Comparison of ENCODE assay signal across 23 mouse cellular contexts in genomic region chr9:103577731-103578130, GRCm38 (mm10).
DNase-seq lines count a peak whose midpoint lies in the region; ATAC-seq and TF ChIP-seq lines count a peak whose summit lies in the region.
"Had no signal": no experiment of that assay in that cellular context is flagged by ENCODE, and none has a peak within 500 bp of the region (broad histone marks: within the 10 kb centered on the region; RNA-seq: fewer than 3 reads in every experiment).

No protein-coding gene starts in this region.

- TF ChIP-seq CTCF in cerebellum, adult 2 months (IDR thresholded peaks at IDR 0.05; ENCODE audit: borderline replicate concordance, insufficient read depth, low read depth, low read length) = no peak
- TF ChIP-seq CTCF in hindbrain, postnatal 0 days (IDR thresholded peaks at IDR 0.05; ENCODE audit: low read depth) = no peak
- no peak for TF ChIP-seq CTCF in liver, adult 2 months (IDR thresholded peaks at IDR 0.05; ENCODE audit: low read depth, low read length)

- no peak overlapping the region for H3K4me2 ChIP-seq in hindbrain, postnatal 0 days (ENCODE audit: low read depth, low read length)
- H3K4me2 ChIP-seq in hindbrain, embryonic 13.5 days = no peak overlapping the region
- no peak overlapping the region for H3K4me2 ChIP-seq in liver, embryonic 12.5 days
- H3K4me2 ChIP-seq: embryonic facial prominence, embryonic 12.5 days; embryonic facial prominence, embryonic 15.5 days; heart, embryonic 11.5 days; hindbrain, embryonic 12.5 days had no signal

- H3K79me2 ChIP-seq in liver, adult 2 months (ENCODE audit: control insufficient read depth, insufficient read depth, low read length) = no peaks in the 10 kb centered on the region

- H3K36me3 ChIP-seq in hindbrain, postnatal 0 days (ENCODE audit: insufficient read depth, low read length) = no peaks in the 10 kb centered on the region
- no peaks in the 10 kb centered on the region for H3K36me3 ChIP-seq in hindbrain, embryonic 13.5 days
- H3K36me3 ChIP-seq in liver, adult 2 months (ENCODE audit: control insufficient read depth, insufficient read depth, low read length) = no peaks in the 10 kb centered on the region
- no peaks in the 10 kb centered on the region for H3K36me3 ChIP-seq in liver, embryonic 12.5 days
- H3K36me3 ChIP-seq: embryonic facial prominence, embryonic 12.5 days; embryonic facial prominence, embryonic 15.5 days; hindbrain, embryonic 12.5 days had no signal

- H3K9ac ChIP-seq in hindbrain, postnatal 0 days (replicated peaks; ENCODE audit: low read length) = no peak overlapping the region
- H3K9ac ChIP-seq in hindbrain, embryonic 13.5 days = no peak overlapping the region
- H3K9ac ChIP-seq in liver, adult 2 months (ENCODE audit: low read depth, low read length) = no peak overlapping the region
- no peak overlapping the region for H3K9ac ChIP-seq in liver, embryonic 12.5 days
- H3K9ac ChIP-seq: embryonic facial prominence, embryonic 12.5 days; embryonic facial prominence, embryonic 15.5 days; forebrain, postnatal 0 days; hindbrain, embryonic 12.5 days had no signal

- H3K27me3 ChIP-seq in cerebellum, adult 2 months (ENCODE audit: control insufficient read depth, insufficient read depth, low read length) = no peaks in the 10 kb centered on the region
- no peaks in the 10 kb centered on the region for H3K27me3 ChIP-seq in hindbrain, postnatal 0 days (ENCODE audit: insufficient read depth, low read length)
- no peaks in the 10 kb centered on the region for H3K27me3 ChIP-seq in hindbrain, embryonic 13.5 days
- H3K27me3 ChIP-seq in liver, adult 2 months (ENCODE audit: control insufficient read depth, insufficient read depth, low read length) = no peaks in the 10 kb centered on the region
- no peaks in the 10 kb centered on the region for H3K27me3 ChIP-seq in liver, embryonic 12.5 days (replicated peaks)
- H3K27me3 ChIP-seq: embryonic facial prominence, embryonic 12.5 days; embryonic facial prominence, embryonic 15.5 days; hindbrain, embryonic 12.5 days had no signal

- peak; percentile 68 to 71 for DNase-seq in cerebellum, adult 2 months
- DNase-seq in cerebellum, adult 11 months = no peak
- peak; percentile 25 for DNase-seq in hindbrain, postnatal 0 days (ENCODE audit: low spot score)
- peak; percentile 11 for DNase-seq in liver, adult 2 months (ENCODE audit: extremely low read depth, low read depth, low spot score)
- DNase-seq in cerebellum, postnatal 25 days = peak; percentile 61 to 64
- DNase-seq in kidney, adult 18-20 months = no peak
- DNase-seq: adrenal gland, adult 2 months; adrenal gland, postnatal 14 days; forebrain, postnatal 0 days; gastrocnemius, adult 2 months; gastrocnemius, postnatal 14 days; heart, adult 11 months had no signal

- WGBS in cerebellum, adult 2 months = 15% methylated on average over 4 of the region's 4 CpGs
- WGBS in hindbrain, postnatal 0 days = 44% methylated on average over 4 of the region's 4 CpGs
- 66% methylated on average over 4 of the region's 4 CpGs for WGBS in hindbrain, embryonic 13.5 days
- 75% methylated on average over 4 of the region's 4 CpGs for WGBS in liver, adult 2 months
- 57% methylated on average over 4 of the region's 4 CpGs for WGBS in liver, embryonic 12.5 days (ENCODE audit: insufficient replicate concordance)

- no peaks in the 10 kb centered on the region for H3K9me3 ChIP-seq in hindbrain, postnatal 0 days (ENCODE audit: low read length)
- H3K9me3 ChIP-seq in hindbrain, embryonic 13.5 days = no peaks in the 10 kb centered on the region
- no peaks in the 10 kb centered on the region for H3K9me3 ChIP-seq in liver, embryonic 12.5 days (replicated peaks)
- H3K9me3 ChIP-seq: embryonic facial prominence, embryonic 12.5 days; embryonic facial prominence, embryonic 15.5 days; hindbrain, embryonic 12.5 days had no signal

- no peak overlapping the region for H3K4me3 ChIP-seq in cerebellum, adult 2 months (replicated peaks; ENCODE audit: insufficient read depth, low read depth, low read length)
- no peak overlapping the region for H3K4me3 ChIP-seq in hindbrain, postnatal 0 days (ENCODE audit: low read length)
- no peak overlapping the region for H3K4me3 ChIP-seq in hindbrain, embryonic 13.5 days
- H3K4me3 ChIP-seq in liver, adult 2 months (ENCODE audit: insufficient read depth, low read depth, low read length) = no peak overlapping the region
- H3K4me3 ChIP-seq in liver, embryonic 12.5 days = no peak overlapping the region
- H3K4me3 ChIP-seq: embryonic facial prominence, embryonic 12.5 days; embryonic facial prominence, embryonic 15.5 days; gastrocnemius, adult 2 months; hindbrain, embryonic 12.5 days had no signal

- peak overlapping the region; percentile 99; the same call in 1 of the 2 replicates for H3K27ac ChIP-seq in cerebellum, adult 2 months (ENCODE audit: insufficient read depth, low read length)
- no peak overlapping the region for H3K27ac ChIP-seq in hindbrain, postnatal 0 days
- no peak overlapping the region for H3K27ac ChIP-seq in hindbrain, embryonic 13.5 days
- no peak overlapping the region for H3K27ac ChIP-seq in liver, adult 2 months (replicated peaks; ENCODE audit: insufficient read depth, low read depth, low read length)
- H3K27ac ChIP-seq in liver, embryonic 12.5 days = no peak overlapping the region
- H3K27ac ChIP-seq: embryonic facial prominence, embryonic 12.5 days; embryonic facial prominence, embryonic 15.5 days; gastrocnemius, adult 2 months; hindbrain, embryonic 12.5 days had no signal

- no peak for TF ChIP-seq POLR2A in cerebellum, adult 2 months (IDR thresholded peaks at IDR 0.05; ENCODE audit: borderline replicate concordance, insufficient read depth, low read length)
- TF ChIP-seq POLR2A in liver, adult 2 months (IDR thresholded peaks at IDR 0.05; ENCODE audit: extremely low read depth, insufficient read depth, low read length) = no peak

- peaks cover 72% of the 10 kb centered on the region for H3K4me1 ChIP-seq in cerebellum, adult 2 months (ENCODE audit: control insufficient read depth, insufficient read depth, low read length)
- peaks cover 20% of the 10 kb centered on the region for H3K4me1 ChIP-seq in hindbrain, postnatal 0 days (ENCODE audit: insufficient read depth, low read length)
- H3K4me1 ChIP-seq in hindbrain, embryonic 13.5 days (replicated peaks) = peaks cover 41% of the 10 kb centered on the region
- no peaks in the 10 kb centered on the region for H3K4me1 ChIP-seq in liver, adult 2 months (ENCODE audit: control insufficient read depth, insufficient read depth, low read length)
- H3K4me1 ChIP-seq in liver, embryonic 12.5 days = no peaks in the 10 kb centered on the region

- ATAC-seq in hindbrain, postnatal 0 days = no peak
- no peak for ATAC-seq in hindbrain, embryonic 13.5 days (ENCODE audit: low FRiP score)
- ATAC-seq in liver, embryonic 12.5 days = no peak
- ATAC-seq: CD4-positive, CD25-positive, alpha-beta regulatory T cell, adult 4 months; forebrain, embryonic 14.5 days; forebrain, postnatal 0 days; hindbrain, embryonic 16.5 days; inflammation-experienced regulatory T-cells, adult 6 months; intestine, embryonic 16.5 days had no signal

Comparison
In these comparisons a context has a peak if more than half of its experiments do, and no peak if none do; other contexts are left out.
1. DNase-seq: peak in cerebellum, adult 2 months (2 of 2), hindbrain, postnatal 0 days (single experiment), liver, adult 2 months (single experiment) and cerebellum, postnatal 25 days (2 of 2); none in cerebellum, adult 11 months (single experiment) and kidney, adult 18-20 months (single experiment).